Mouse (Mus musculus): ENCODE results near the gene Slc25a1. TPM values are rescaled to one million over a fixed set of nuclear protein-coding genes. Genes with fewer than 3 reads are reported as not detected.

The Slc25a1 gene
- polyA plus RNA-seq, 1 experiment from 2014 or later, result 37.8 TPM

DNA sequence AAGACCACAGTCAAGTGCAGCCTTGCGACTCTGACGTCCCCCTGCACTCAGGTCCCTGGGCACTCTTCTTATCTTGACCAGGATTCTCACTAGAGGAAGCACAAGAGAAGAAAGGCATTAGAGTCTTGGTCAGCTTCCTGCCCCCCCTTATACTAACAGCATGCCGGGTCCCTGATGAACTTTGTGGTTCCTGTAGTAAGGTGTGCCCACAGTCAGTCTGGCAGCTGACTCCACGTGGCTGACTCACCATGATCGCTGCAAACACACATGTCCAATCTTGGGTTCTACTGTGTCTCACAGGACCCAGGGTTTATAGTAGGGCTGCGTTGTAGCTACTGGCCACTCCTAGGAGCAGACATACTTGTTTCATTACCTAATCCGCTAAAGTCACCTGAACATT, 10.2 kb upstream of the Slc25a1 start:
- no peak overlapping the region for H3K4me3 ChIP-seq
- H3K9ac ChIP-seq, result no peak overlapping the region
- no peak overlapping the region for H3K27ac ChIP-seq (ENCODE audit: poor library complexity, severe bottlenecking)
- ATAC-seq (ENCODE audit: insufficient number of reproducible peaks, low FRiP score), result no peak
- 48% methylated on average over 7 of the region's 7 CpGs for WGBS
- H3K36me3 ChIP-seq, result no peaks in the 10 kb centered on the region
- H3K4me2 ChIP-seq, result no peak overlapping the region
- H3K27me3 ChIP-seq (replicated peaks), result peaks cover 26% of the 10 kb centered on the region
- no peaks in the 10 kb centered on the region for H3K9me3 ChIP-seq (replicated peaks)
- H3K4me1 ChIP-seq (replicated peaks), result no peaks in the 10 kb centered on the region; the same call in 1 of the 2 replicates

DNA sequence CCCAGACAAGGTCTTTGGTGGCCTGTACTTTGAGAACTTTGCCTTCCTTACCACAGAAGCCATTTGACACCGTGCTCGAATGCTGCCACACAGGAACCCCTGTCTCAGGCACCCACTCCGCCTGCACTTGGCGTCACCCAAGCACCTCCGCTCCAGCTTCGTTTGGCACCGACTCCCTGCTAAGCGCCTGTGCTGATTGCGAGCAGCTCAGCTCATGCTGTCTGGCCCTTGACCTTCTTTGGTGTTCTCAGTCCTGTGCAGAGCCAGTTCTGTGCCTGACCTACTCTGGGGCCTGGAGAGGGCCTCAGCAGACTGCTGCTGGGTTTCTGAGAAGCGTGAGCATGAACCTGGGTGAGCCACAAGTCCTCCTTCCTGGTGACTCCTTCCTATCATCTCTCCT, 8.8 kb upstream of the Slc25a1 start:
- H3K9me3 ChIP-seq (replicated peaks), result no peaks in the 10 kb centered on the region
- no peak overlapping the region for H3K9ac ChIP-seq
- H3K4me2 ChIP-seq, result no peak overlapping the region
- H3K4me1 ChIP-seq (replicated peaks), result no peaks in the 10 kb centered on the region; the same call in 1 of the 2 replicates
- WGBS, result 74% methylated on average over 10 of the region's 10 CpGs
- H3K27me3 ChIP-seq (replicated peaks), result peaks cover 26% of the 10 kb centered on the region
- H3K27ac ChIP-seq (ENCODE audit: poor library complexity, severe bottlenecking), result no peak overlapping the region
- ATAC-seq (ENCODE audit: insufficient number of reproducible peaks, low FRiP score), result no peak
- no peak overlapping the region for H3K4me3 ChIP-seq
- H3K36me3 ChIP-seq, result no peaks in the 10 kb centered on the region

DNA sequence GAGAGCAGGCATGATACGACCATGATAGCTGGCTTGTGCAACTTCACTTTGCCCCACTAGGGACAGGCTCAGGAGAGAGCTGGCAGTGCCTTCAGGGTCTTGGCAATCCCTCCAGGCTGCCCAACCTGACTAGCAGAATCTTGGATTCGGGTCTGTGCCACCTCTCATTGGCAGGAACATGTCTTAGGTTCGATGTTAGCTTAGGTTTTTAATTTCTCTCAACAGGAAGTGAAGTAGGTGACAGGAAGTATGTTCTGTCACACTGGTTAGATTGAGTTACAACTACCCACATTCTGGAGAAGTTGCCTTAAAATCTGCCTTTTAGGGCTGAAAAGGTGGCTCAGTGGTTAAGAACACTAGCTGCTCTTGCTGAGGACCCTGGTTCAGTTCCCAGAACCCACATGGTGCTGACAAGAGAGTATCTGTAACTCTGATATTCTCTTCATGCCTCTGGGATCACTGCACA, 6.5 kb upstream of the Slc25a1 start:
- no peak overlapping the region for H3K4me3 ChIP-seq
- H3K36me3 ChIP-seq, result no peaks in the 10 kb centered on the region
- H3K27me3 ChIP-seq (replicated peaks), result peaks cover 26% of the 10 kb centered on the region
- H3K9ac ChIP-seq, result no peak overlapping the region
- ATAC-seq (ENCODE audit: insufficient number of reproducible peaks, low FRiP score), result no peak
- no peak overlapping the region for H3K27ac ChIP-seq (ENCODE audit: poor library complexity, severe bottlenecking)
- WGBS, result 57% methylated on average over 3 of the region's 3 CpGs
- no peak overlapping the region for H3K4me2 ChIP-seq
- H3K9me3 ChIP-seq (replicated peaks), result no peaks in the 10 kb centered on the region
- no peaks in the 10 kb centered on the region; the same call in 1 of the 2 replicates for H3K4me1 ChIP-seq (replicated peaks)

DNA sequence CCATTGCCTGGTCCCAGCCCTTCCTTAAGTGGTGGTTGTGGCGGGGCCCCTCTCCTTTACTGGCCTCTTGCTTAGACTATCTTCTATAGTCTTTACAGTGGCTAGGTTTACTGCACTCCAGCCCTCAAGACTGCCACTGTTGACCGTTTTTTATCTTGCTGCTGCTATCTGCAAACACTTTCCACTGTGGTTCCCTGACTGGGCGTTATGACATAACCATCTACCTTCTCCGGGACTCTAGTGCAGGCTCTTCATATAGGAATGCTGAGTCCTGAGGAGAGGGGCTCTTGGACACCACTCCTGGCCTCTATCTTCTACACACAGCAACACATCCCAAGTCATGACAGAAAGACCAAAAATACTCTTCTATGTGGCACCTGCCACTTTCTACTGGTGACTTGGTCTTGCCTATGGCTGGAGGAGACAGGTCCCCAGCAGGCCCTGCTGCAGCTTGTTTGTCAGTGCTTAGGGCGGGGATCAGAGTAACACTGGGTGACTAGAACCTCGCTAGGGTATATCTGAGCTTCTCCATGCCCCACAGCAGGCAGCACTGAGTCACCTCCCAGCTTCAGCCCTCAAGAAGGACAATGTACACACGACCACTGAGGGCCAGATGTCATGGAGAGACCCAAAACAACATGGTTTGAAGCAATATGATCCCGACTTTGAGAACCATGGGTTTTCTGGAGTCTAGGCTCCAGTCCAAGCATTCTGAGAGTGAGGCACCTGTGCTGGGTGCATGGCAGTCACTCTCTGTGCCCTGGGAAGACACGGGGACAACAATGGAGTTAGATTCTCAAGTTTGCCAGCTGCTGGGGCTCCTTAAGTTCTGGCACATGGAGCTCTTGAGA, 5.8 kb upstream of the Slc25a1 start:
- 52% methylated on average over 9 of the region's 9 CpGs for WGBS
- ATAC-seq (ENCODE audit: insufficient number of reproducible peaks, low FRiP score), result no peak
- H3K4me1 ChIP-seq (replicated peaks), result no peaks in the 10 kb centered on the region; the same call in 1 of the 2 replicates
- no peaks in the 10 kb centered on the region for H3K9me3 ChIP-seq (replicated peaks)
- H3K9ac ChIP-seq, result no peak overlapping the region
- no peaks in the 10 kb centered on the region for H3K36me3 ChIP-seq
- no peak overlapping the region for H3K27ac ChIP-seq (ENCODE audit: poor library complexity, severe bottlenecking)
- H3K4me2 ChIP-seq, result no peak overlapping the region
- H3K27me3 ChIP-seq (replicated peaks), result peaks cover 26% of the 10 kb centered on the region
- H3K4me3 ChIP-seq, result no peak overlapping the region

DNA sequence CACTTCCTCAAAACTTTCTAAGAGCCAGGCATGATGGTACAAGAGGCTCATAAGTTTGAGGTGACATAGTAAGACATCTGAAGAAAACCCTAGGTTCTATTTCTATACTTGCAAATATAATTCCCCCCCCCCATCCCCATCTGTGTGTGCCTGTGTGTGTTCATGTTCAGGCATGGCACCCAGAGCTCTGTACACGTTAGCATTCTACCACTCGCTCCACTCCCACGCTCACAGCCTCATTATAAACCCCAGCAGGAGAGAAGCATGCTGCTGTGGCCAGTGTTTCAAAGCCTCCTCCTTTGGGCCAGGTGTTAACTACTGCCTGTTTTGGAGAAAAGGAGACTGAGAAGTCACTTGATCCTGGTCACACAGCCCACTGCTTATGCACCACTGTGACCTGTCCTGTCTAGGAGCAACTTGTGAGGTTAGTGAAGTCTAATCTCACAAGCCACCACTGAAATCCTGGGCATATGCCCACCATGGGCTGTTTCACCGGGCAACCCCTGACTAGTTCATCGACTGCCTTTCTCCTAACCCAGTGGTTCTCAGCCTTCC, 4.0 kb upstream of the Slc25a1 start:
- H3K4me1 ChIP-seq (replicated peaks), result peaks cover 3% of the 10 kb centered on the region; the same call in 1 of the 2 replicates
- H3K9ac ChIP-seq, result no peak overlapping the region
- ATAC-seq (ENCODE audit: insufficient number of reproducible peaks, low FRiP score), result no peak
- no peak overlapping the region for H3K4me3 ChIP-seq
- H3K27me3 ChIP-seq (replicated peaks), result peaks cover 16% of the 10 kb centered on the region
- H3K4me2 ChIP-seq, result no peak overlapping the region
- no peaks in the 10 kb centered on the region for H3K36me3 ChIP-seq
- no peak overlapping the region for H3K27ac ChIP-seq (ENCODE audit: poor library complexity, severe bottlenecking)
- WGBS, result 71% methylated on average over 5 of the region's 5 CpGs
- no peaks in the 10 kb centered on the region for H3K9me3 ChIP-seq (replicated peaks)

DNA sequence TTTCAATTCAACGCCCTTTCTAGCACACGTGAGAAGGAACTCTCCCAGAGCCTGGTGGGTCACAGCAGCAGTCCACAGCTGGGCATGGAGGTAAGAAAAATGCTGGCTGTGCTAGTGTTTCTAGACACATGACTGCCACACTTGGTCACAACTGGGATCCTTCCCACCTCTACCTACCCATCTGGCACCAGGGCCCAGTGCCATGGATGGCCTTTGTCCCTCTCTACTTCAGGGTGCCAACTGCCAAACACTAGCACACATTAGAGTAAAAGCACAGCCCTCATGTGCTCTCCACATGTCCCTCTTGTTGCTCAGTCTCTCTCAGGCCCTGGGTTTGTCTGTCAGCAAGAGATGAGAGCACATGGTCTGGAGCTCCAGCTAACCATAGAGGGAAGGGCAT, 1.6 kb upstream of the Slc25a1 start:
- no peak for ATAC-seq (ENCODE audit: insufficient number of reproducible peaks, low FRiP score)
- no peak overlapping the region for H3K27ac ChIP-seq (ENCODE audit: poor library complexity, severe bottlenecking)
- WGBS, result 81% methylated on average over 2 of the region's 2 CpGs

DNA sequence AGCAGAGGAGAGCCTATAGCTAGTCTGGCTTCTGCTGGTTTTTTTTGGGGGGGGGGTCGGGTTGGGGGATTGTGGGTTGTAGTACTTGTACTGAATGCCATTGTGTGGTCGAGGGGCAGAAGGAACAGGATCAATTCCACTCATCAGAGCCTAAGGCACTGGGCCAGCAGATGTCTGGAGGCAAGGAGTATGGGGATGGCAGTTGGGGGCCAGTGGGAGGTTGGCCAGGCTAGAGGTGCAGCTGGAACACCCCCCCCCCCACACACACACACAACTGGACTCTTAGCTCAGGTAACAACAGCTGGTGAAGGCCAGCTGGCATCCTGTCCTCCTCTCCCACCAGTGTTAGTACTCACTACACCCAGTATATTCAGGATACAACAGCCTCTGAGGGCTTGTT, 1.2 kb upstream of the Slc25a1 start:
- Histone ChIP-seq H3K4me2 (no peak overlapping the region), H3K27ac (ENCODE audit: poor library complexity, severe bottlenecking) (no peak overlapping the region), H3K4me1 (replicated peaks) (peaks cover 7% of the 10 kb centered on the region; the same call in 1 of the 2 replicates), H3K36me3 (peaks cover 17% of the 10 kb centered on the region), H3K9ac (no peak overlapping the region), H3K27me3 (replicated peaks) (0 out of 2 replicates have a peak, but pooled peaks cover 3% of the 10 kb centered on the region), H3K9me3 (replicated peaks) (no peaks in the 10 kb centered on the region), H3K4me3 (no peak overlapping the region)
- ATAC-seq (ENCODE audit: insufficient number of reproducible peaks, low FRiP score), result no peak
- WGBS, result 41% methylated on average over 2 of the region's 2 CpGs

More for the DNA sequence above, 1.6 kb upstream of the Slc25a1 start:
- peaks cover 7% of the 10 kb centered on the region; the same call in 1 of the 2 replicates for H3K4me1 ChIP-seq (replicated peaks)
- H3K36me3 ChIP-seq, result peaks cover 17% of the 10 kb centered on the region
- H3K27me3 ChIP-seq (replicated peaks), result 0 out of 2 replicates have a peak, but pooled peaks cover 3% of the 10 kb centered on the region
- H3K4me2 ChIP-seq, result no peak overlapping the region
- H3K9ac ChIP-seq, result no peak overlapping the region
- no peak overlapping the region for H3K4me3 ChIP-seq
- H3K9me3 ChIP-seq (replicated peaks), result no peaks in the 10 kb centered on the region

DNA sequence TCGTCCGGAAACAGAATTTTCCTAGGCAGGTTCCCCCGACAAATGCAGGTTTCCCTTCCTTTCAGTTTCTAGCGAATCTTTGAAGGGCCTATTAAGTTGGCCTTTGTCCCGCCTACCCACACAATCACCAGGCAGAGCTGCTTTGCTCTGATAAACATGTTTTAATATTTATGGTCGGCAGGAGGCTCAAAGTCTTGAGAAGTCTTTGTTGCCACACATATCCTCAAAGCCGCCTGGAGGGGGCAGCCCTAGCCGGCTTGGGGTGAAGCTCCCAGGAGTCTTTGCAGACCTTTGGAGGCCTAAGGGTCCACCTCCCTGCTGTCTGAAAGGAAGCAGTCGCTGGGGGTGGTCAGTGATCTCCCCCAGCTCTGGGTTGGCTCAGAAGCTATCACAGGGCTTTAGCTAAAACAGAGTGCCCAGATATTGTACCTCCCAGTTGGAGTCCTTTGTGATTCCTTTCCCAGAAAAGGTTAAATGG, 647 bp upstream of the Slc25a1 start:
- no peaks in the 10 kb centered on the region for H3K9me3 ChIP-seq (replicated peaks)
- peak overlapping the region; percentile 71 for H3K4me3 ChIP-seq
- H3K9ac ChIP-seq, result peak overlapping the region; percentile 83
- 0 out of 2 replicates have a peak, but pooled peaks cover 3% of the 10 kb centered on the region for H3K27me3 ChIP-seq (replicated peaks)
- H3K36me3 ChIP-seq, result peaks cover 17% of the 10 kb centered on the region
- peak overlapping the region; percentile 9; the same call in 1 of the 2 replicates for H3K27ac ChIP-seq (ENCODE audit: poor library complexity, severe bottlenecking)
- peak; percentile 48; the same call in 1 of the 2 replicates for ATAC-seq (ENCODE audit: insufficient number of reproducible peaks, low FRiP score)
- peak overlapping the region; percentile 94 for H3K4me2 ChIP-seq
- peaks cover 7% of the 10 kb centered on the region; the same call in 1 of the 2 replicates for H3K4me1 ChIP-seq (replicated peaks)
- WGBS, result under 1% methylated on average over 9 of the region's 9 CpGs

DNA sequence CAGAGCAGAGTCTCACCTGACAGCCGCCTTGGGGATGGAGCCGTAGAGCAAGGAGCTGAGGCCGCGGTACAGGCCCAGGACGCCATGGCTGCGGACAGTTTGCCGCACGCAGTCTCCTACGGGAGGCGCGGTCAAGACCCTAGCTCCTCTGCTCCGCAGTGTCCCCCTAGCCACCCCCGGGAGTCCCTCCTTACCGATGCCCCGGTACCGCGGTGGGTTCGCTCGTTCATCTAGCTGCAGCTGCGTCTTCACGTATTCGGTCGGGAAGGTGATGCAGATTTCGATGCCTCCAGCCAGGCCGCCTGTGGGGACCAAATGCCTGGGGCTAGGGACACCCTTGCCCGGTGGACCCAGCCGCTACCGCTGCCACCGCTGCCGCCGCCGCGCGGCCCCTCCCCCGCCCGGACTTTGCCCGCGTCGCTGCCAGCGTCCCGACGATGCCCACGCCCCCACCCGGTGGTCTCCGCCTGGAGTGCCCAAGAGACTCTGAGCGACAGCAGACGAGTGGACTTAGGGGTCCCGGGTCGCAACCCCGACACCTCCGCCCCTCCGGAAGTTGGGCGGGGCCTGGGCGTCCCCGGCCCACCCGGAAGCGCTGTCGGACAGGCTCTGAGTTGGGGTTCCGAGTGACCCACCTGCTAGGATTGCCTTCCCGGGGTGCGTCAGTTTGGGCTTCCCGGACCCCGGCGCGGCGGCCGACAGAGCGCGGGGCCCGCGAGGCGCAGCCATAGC, 502 bp downstream of the Slc25a1 start:
- peak; percentile 58 for ATAC-seq (ENCODE audit: insufficient number of reproducible peaks, low FRiP score)
- Histone ChIP-seq H3K36me3 (peaks cover 17% of the 10 kb centered on the region), H3K4me3 (peak overlapping the region; percentile 71), H3K27me3 (replicated peaks) (no peaks in the 10 kb centered on the region), H3K27ac (ENCODE audit: poor library complexity, severe bottlenecking) (peak overlapping the region; percentile 9), H3K4me1 (replicated peaks) (peaks cover 11% of the 10 kb centered on the region), H3K4me2 (peak overlapping the region; percentile 94), H3K9me3 (replicated peaks) (no peaks in the 10 kb centered on the region), H3K9ac (peak overlapping the region; percentile 83)
- WGBS, result under 1% methylated on average over 70 of the region's 72 CpGs

DNA sequence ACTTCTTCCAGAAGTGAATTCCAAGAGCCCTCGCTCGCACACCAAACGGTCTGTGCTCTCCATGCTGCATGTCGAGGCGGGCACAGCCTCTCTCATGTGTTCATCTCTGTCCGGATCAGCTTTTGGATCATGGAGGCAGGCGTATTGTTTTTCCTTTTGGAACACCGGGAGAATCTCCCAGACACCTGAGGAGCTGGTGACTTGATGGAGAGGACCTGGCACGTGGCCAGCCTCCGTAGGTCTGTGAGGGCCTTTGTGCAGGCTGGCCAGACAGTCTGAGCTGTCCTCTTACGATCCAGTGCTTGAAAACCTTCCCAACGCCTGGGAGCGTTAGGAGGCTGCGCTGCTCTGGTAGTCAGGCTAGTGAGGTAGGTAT, 5.9 kb downstream of the Slc25a1 start:
- Histone ChIP-seq H3K9me3 (replicated peaks) (0 out of 2 replicates have a peak, but pooled peaks cover 3% of the 10 kb centered on the region), H3K36me3 (peaks cover 17% of the 10 kb centered on the region), H3K4me3 (peak overlapping the region; percentile 70), H3K27ac (ENCODE audit: poor library complexity, severe bottlenecking) (peak overlapping the region; percentile 63), H3K4me1 (replicated peaks) (peaks cover 24% of the 10 kb centered on the region), H3K27me3 (replicated peaks) (peaks cover 29% of the 10 kb centered on the region), H3K4me2 (peak overlapping the region; percentile 95), H3K9ac (peak overlapping the region; percentile 90)
- ATAC-seq (ENCODE audit: insufficient number of reproducible peaks, low FRiP score), result peak; percentile 3
- whole genome bisulfite sequencing, result under 1% methylated on average over 14 of the region's 14 CpGs
